Mouse (Mus musculus) retina, embryonic 14.5 days (tissue): ENCODE measurements at regions not wholly inside any gene's neighbourhood (a gene's known extent, or its start where the extent isn't known, plus 50 kb on each side); places are given as distances from the start of the nearest gene placed in this dataset.

Experiments
- DNase-seq: peaks from one replicate; pipeline ENCODE4 v3.0.0-alpha.2; 2015; ENCODE audit warnings: low spot score

DNA sequence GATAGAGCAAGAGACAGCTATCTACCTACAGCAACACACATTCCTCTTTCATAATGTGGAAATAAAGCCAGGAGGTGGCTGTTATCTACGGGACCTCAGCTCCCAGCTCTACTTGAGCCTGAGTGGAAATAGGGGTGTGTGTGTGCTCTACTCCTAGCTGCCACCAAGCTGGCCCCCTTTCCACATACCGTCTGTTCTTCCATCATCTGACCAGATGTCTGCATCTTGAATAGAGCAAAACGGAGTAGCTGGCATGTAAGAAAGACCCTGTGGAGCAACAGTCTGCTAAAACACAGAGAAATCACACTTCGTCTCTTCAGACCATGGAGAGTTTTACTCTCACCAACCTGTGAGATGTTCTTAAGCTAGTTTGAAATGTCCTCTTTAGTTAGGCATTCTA lies 454.9 kb downstream of the 1700129C05Rik start:
- no peak for DNase-seq

- DNase-seq = peak; percentile 23
Observed at GRCm38 (mm10) chr14:58678781-58679180, 463.9 kb downstream of the 1700129C05Rik start.

GRCm38 (mm10) chr14:58678126-58678656 lies 464.5 kb downstream of the 1700129C05Rik start:
- peak; percentile 9 for DNase-seq

DNA sequence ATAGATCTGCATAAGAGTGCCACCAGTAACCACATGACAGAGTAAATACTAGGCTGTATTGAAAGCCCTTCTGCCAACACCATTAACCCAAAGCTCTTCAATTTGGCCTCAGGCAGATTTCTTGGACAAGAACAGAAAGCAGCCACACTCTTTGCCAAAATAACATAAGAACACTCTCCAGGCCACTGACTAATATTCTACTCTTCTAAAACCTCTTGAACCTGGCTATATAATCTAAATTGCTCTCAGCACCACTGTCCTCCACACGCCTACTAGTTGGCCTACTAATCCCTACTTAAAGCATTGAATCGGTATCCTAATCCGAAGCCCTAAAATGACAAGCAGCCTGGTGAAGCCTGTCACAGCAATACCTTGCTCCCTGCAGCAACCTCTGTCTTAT lies 467.5 kb downstream of the 1700129C05Rik start:
- no peak for DNase-seq

GRCm38 (mm10) chr14:58663946-58664345 lies 478.7 kb downstream of the 1700129C05Rik start:
- peak; percentile 23 for DNase-seq

GRCm38 (mm10) chr14:58662601-58663000 lies 480.1 kb downstream of the 1700129C05Rik start:
- DNase-seq = no peak

DNA sequence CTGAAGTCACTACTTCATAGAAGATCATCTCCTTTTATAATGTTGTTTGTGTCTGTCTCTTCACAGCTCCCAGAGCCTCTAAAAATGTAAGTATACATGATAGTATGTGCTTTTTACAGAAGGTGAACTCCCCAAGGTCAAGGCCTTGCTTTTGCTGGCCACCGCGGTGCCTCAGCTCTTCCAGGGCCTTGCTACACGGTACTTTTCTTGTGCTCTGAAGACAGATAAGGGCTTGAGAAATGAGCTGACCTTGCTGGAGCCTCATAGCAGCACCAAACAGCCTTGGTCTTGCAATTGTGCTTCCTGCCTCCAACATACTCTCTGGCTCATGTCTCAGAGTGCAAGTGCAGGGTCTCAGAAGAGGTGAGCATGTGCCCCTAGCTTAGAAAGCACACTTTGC lies 481.3 kb downstream of the 1700129C05Rik start:
- DNase-seq = no peak

DNA sequence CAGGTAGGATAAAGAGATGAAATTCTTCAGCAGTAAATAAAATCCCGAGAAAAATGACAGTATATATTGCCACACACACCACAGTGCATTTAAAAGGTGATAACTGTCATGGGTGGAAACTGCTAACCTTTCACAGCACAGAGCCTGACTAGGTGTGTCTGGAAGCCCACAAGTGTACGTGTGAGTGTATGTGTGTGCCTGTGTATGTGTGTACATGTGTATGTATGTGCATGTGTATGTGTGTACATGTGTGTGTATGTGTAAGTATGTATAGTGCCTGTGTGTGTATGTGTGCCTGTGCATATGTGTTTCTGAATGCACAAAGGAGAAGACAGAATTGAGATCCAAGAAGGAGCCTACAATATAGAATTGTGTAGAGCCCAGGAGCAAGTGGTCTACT lies 485.4 kb downstream of the 1700129C05Rik start:
- DNase-seq = no peak

DNA sequence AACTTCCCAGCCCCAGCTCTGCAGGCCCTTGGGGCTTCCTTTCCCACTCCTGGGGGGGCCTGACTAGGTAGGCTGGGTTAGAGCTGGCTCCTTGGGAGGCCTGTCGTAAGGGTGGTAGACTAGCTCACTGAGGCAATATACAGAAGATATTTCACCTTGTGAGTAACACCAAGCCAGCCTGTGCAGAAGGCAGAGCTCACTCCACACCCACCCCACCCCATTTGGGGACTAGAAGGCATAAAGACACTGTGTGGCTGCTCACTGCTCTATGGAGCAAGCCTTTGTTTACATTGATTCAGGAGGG lies 485.8 kb downstream of the 1700129C05Rik start:
- no peak for DNase-seq

DNA sequence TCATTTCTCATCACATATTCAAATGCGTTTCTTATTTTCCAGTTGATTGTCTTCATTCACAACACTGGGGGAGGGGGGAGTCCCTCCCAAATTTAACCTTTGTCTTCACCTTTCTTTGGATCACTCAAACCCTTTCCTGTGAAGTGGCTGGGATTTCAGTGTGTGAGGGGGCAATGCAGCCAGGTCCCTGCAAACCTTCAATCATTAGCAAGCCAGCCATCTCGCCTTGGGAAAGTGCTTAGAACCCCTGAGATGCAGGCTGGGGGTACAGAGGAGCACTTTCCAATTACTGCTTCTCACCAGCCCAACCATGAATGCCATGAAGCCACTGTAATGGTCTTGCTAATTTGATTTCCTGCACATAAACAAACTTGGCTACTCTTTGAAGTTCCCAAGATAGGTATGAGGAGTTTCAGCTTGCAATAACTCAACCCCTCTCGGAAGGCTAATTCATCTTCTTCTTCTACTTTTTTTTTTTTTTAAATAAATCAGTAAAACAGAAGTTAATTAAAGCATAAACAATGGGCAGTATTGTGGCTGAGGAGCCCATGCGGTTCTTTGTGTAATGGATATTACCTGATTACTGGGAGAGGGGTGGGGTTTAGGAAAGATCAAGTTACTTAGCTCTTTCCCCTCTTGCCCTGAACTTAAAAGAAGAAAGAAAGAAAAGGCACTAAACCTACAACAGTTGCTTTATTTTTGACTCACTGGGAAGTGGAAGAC lies 486.3 kb downstream of the 1700129C05Rik start:
- no peak for DNase-seq

GRCm38 (mm10) chr14:58653026-58653425 lies 489.7 kb downstream of the 1700129C05Rik start:
- no peak for DNase-seq

GRCm38 (mm10) chr14:58652004-58652403 lies 490.7 kb downstream of the 1700129C05Rik start:
- DNase-seq = peak; percentile 28

GRCm38 (mm10) chr14:58651210-58651609 lies 491.5 kb downstream of the 1700129C05Rik start:
- peak; percentile 17 for DNase-seq

DNA sequence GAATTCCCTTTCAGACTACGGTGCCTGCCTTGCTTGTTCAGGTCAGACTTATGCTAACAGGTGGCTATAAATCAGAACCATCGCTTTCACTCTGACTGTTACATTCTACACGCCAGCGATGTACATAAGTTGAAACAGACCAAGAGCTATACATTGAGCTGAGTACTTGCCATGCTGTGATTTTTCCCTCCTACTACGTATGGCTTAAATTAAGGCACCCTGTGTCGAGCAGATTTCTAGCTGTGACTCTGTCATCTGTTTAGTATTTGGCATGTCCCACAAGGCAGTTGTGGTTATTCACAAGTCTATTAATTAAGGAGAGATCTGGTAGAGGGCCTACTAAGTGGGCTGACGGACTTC lies 504.4 kb downstream of the 1700129C05Rik start:
- DNase-seq = no peak

DNA sequence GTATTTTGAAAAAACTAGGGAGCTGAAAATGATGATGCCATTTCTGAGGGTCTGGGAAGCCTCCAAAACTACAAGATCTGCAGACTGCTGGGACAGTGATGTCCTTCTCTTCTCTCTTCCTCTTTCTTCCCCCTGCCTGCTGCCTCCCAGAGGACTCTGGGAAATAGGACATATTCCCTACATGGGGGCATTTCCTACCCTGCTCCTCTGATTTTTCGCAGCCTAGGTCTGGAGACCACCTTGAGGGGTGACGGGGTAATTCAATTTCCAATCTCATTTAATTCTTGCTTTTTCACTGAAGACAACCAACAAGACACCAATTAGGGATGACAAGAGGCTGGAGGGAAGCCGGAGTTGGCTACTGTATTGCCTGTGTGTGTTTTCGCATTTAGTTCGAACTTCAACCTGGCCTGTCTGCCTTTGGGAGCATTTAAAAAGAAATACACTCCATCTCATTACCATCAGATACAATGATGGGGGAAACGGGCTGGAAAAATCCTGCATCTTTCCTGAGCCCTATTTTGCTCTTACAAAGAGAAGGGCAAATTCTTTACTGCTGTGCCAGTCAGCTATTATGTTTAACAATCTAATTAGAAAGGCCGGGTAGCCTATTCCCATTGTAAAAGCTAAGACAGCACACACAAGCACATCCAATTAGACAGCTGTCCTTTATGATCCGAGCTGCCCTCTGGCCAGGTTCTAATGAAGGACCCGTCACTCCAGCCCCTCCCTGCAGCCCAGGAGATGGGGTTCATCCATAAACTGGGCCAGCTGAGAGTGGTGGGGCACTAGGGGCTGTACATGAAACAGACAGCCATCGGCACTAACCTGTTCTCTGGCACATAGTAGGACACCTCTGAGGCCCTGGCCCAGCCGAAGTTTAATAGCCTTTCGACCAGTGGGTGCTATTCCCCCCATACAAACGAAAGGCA lies 505.0 kb downstream of the 1700129C05Rik start:
- peak; percentile 89 for DNase-seq

DNA sequence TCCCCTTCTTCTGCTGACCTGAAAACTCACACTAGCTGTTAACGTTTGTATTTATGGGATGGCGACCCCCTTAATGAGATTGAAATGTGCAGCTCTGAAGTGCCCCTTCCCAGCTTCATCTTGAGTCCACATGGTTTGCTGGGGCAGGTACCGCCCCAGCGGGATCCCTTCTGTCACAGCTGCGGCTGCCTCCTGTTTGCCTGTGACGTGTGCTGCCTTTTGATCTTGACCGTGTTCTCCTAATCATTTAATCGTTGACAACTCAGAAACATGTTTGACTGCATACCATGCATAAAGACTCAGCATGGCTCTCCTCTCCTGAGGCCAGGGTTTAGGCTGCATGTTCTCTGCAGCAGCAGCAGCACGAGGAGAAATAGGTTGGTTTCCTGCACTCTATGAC lies 511.5 kb downstream of the 1700129C05Rik start:
- DNase-seq = peak; percentile 60

DNA sequence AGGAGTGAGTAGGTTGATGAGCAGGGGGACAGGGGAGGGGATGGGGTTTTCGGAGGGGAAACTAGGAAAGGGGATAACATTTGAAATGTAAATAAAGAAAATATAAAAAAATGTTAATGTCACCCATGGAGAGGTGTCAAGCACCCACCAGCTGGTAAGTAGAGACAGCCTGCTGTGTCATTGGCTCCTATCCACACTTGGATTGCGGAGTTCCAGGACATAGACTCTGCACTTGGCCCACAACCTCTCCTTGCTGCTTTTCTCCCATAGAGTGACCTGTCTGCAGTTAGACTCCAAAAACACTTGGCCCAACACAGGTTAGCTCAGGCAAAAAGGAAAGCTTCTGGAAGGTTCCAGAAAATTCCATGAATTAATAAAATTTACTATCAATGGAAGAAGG lies 514.4 kb downstream of the 1700129C05Rik start:
- DNase-seq = no peak

DNA sequence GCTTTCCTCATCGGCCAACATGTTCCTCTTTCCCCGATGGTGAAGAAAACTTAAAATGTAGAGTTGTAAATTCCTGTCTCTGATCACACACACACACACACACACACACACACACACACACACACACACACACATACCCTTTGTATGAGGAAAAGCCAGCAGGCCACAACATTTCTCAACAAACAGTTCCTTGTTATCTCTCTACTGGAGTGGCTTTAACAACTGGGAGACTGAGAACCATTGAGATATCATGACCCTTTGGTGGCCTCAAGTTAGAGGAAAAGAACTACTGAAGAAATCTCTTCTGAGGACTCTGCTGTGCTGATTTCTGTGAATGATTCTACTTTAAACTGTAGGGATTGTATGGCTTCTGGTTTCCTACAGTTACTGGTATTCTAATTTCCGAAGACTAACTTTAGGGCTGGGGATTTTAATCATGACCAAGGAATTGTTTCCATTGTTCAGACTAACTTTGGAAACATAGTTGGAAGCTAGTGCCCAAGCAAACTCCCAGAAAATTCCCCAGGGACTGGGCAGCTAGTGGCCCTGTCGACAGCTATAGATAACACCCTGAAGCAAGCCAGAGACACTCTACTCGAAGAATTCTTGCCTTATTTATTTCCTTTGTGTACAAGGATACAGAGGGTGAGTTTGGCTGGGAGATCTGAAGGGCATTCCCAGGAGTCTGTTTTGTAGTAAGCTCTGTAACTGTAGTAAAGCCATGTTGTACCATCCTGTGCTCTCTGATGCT lies 516.0 kb downstream of the 1700129C05Rik start:
- DNase-seq = no peak

- DNase-seq = no peak
Observed at GRCm38 (mm10) chr14:58620186-58620585, 522.5 kb downstream of the 1700129C05Rik start.

- no peak for DNase-seq
Observed at GRCm38 (mm10) chr14:58617656-58618055, 525.0 kb downstream of the 1700129C05Rik start.

- DNase-seq = no peak
Observed at GRCm38 (mm10) chr14:58608216-58608615, 534.5 kb downstream of the 1700129C05Rik start.

GRCm38 (mm10) chr14:58607734-58608133 lies 535.0 kb downstream of the 1700129C05Rik start:
- DNase-seq = no peak
